Mouse (Mus musculus) megakaryocyte, embryonic 14.5 days (primary cell): ENCODE measurements at regions not wholly inside any gene's neighbourhood (a gene's known extent, or its start where the extent isn't known, plus 50 kb on each side); places are given as distances from the start of the nearest gene placed in this dataset.

Experiments used
- H3K27me3 ChIP-seq: replicated peaks from 2 replicates; pipeline ENCODE3; 2012; ENCODE audit warnings: inconsistent platforms
- H3K36me3 ChIP-seq: replicated peaks from 2 replicates; pipeline ENCODE3; 2012; ENCODE audit warnings: low read length, inconsistent platforms, mixed read lengths
- H3K4me1 ChIP-seq: 2 replicates; pipeline ENCODE4 v1.6.1; 2012; ENCODE audit warnings: inconsistent platforms
- H3K4me3 ChIP-seq: replicated peaks from 2 replicates; pipeline ENCODE3; 2012; ENCODE audit warnings: moderate library complexity, mild to moderate bottlenecking, inconsistent platforms
- H3K9me3 ChIP-seq: 2 replicates; pipeline ENCODE4 v1.6.1; 2012; ENCODE audit warnings: inconsistent platforms
- FLI1 ChIP-seq: IDR thresholded peaks from 2 replicates; pipeline ENCODE4 v1.6.1; 2012; ENCODE audit warnings: low read length, inconsistent platforms, mixed read lengths
- GATA1 ChIP-seq: IDR thresholded peaks from 3 replicates; pipeline ENCODE4 v1.6.1; 2012; ENCODE audit warnings: mixed read lengths, low read length, inconsistent platforms, borderline replicate concordance

DNA sequence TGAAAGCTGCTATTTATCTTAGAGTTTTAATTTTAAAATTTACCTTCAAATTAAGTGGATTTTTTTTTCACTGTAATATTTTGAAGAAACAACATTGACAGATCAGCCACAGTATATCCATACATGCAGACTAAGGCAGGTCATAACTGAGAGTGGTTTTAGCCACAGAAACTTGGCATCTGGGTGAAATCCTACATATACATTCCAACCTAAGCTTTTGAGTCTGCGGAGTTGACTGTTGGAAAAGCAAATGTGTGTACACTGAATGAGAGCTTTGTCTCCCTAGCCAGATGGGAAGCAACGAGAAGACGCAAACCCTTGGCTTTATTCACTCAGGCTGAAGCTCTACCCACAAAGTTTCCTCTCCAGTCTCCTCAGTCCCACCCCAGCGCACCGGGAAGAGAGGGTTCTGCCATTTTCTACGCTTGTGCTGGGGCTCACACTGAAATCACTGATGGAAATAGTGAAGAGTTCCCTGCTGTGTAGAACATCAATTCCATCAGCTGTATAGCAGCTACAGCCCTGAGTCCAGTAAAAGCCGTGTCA is 277.5 kb upstream of the Mpped2 start:
- no peaks in the 10 kb centered on the region for H3K27me3 ChIP-seq
- peaks cover 13% of the 10 kb centered on the region for H3K9me3 ChIP-seq
- H3K4me1 ChIP-seq = no peaks in the 10 kb centered on the region
- H3K36me3 ChIP-seq = no peaks in the 10 kb centered on the region
- no peak overlapping the region for H3K4me3 ChIP-seq
- no peak for TF ChIP-seq GATA1
- no peak for TF ChIP-seq FLI1

DNA sequence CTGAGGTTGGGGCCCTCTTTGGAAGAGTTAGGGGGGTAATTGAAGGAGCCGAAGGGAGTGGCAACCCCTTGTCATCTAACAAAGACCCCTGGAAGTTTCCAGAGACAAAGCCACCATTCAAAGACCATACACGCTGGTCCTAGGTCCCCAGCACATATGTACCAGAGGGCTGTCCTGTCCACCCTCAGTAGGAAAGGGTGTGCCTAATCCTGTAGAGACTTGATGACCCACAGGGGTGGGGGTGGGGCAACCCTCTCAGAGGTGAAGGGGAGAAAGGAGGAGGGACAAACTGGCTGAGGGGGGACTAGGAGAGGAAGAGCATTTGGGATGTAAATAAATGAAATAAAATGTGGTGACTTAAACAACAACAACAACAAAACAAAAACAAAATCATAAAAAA is 274.9 kb upstream of the Mpped2 start:
- Histone ChIP-seq H3K27me3 (no peaks in the 10 kb centered on the region), H3K4me3 (no peak overlapping the region), H3K4me1 (no peaks in the 10 kb centered on the region), H3K36me3 (no peaks in the 10 kb centered on the region), H3K9me3 (peaks cover 9% of the 10 kb centered on the region)
- TF ChIP-seq GATA1 = no peak
- no peak for TF ChIP-seq FLI1

DNA sequence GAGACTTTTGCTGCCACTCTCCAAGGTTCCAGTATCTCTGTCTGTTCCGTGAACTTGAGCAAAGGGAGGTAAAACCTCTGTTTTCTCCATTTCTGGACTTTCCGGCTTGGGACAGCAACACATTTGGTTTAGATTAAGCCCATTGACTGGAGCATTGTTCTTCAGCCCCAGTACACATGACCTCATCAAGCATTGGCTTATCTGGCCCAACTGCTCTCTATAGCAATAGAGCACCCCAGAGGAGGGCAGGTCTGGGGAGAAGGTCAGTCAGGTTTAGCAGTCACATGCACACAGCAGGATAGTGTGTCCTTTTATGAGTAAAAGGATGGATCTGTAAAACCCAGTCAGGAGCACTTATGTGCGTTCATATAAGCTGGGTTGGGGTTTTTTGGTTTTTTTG is 268.1 kb upstream of the Mpped2 start:
- TF ChIP-seq GATA1 (no peak), FLI1 (no peak)
- peaks cover 3% of the 10 kb centered on the region; the same call in 1 of the 2 replicates for H3K4me1 ChIP-seq
- no peaks in the 10 kb centered on the region for H3K27me3 ChIP-seq
- H3K36me3 ChIP-seq = no peaks in the 10 kb centered on the region
- H3K9me3 ChIP-seq = peaks cover 4% of the 10 kb centered on the region; the same call in 1 of the 2 replicates
- H3K4me3 ChIP-seq = no peak overlapping the region

DNA sequence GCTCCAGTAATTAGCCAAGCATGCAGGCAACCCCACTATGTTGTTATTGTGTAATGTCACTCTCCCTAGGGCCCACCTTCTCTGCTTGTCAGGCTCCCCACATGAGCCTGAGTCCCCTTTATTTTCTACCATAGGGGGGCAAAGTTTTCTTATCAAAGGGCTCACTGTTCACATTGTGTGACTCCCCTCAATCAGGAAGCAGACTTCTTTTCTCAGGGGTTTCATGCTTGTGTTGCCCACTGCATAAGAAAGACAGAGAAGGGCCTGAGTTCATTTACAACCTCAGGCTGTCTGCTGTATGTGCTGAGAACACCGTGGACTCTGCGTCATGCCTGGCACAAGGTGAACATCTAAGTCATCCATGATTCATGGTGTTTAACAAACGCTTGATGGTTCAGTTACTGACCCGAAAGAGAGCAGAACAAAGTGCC is 267.6 kb upstream of the Mpped2 start:
- peaks cover 3% of the 10 kb centered on the region; the same call in 1 of the 2 replicates for H3K4me1 ChIP-seq
- H3K4me3 ChIP-seq = no peak overlapping the region
- no peaks in the 10 kb centered on the region for H3K36me3 ChIP-seq
- TF ChIP-seq GATA1 (no peak), FLI1 (no peak)
- peaks cover 2% of the 10 kb centered on the region; the same call in 1 of the 2 replicates for H3K9me3 ChIP-seq
- no peaks in the 10 kb centered on the region for H3K27me3 ChIP-seq

DNA sequence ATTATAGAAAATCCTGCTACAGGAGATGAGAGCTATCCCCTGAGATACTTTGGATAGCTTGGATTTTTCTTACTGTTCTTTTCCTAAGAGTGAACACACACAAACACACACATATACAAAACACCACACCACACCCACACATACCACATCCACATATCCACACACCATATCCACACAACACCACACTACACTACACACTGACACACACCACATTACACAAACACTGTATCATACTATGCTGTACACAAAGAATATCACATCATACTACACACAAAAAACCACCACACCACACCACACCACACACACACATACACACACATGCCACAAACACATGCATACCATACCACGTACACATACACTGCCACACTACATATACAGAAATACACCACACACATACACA is 267.1 kb upstream of the Mpped2 start:
- no peaks in the 10 kb centered on the region for H3K36me3 ChIP-seq
- H3K27me3 ChIP-seq = no peaks in the 10 kb centered on the region
- peak overlapping the region; percentile 70 for H3K4me3 ChIP-seq
- H3K9me3 ChIP-seq = peaks cover 2% of the 10 kb centered on the region; the same call in 1 of the 2 replicates
- TF ChIP-seq FLI1 = no peak
- no peak; the same call in 2 of the 3 replicates for TF ChIP-seq GATA1
- H3K4me1 ChIP-seq = peaks cover 3% of the 10 kb centered on the region; the same call in 1 of the 2 replicates

DNA sequence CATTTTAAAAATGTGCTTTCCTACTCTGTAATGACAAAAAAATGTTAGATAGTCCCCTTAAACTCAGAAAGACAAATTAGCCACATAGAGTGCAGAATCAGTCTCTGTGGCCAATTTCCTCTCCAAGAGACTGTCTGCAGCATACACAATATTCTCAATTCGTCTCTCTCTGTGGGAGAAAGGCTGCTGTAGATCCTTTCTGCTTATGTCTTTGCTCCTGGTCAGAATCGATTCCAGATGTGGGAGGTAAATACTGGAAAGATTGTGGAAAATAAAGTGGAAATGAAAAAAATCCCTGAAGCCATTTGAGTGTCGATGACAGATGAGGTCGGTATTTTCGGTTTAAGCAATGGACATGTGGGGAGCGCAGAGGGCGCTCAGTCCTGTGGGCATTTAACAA is 265.8 kb upstream of the Mpped2 start:
- no peaks in the 10 kb centered on the region for H3K36me3 ChIP-seq
- peaks cover 3% of the 10 kb centered on the region; the same call in 1 of the 2 replicates for H3K4me1 ChIP-seq
- peaks cover 2% of the 10 kb centered on the region; the same call in 1 of the 2 replicates for H3K9me3 ChIP-seq
- TF ChIP-seq FLI1 (no peak), GATA1 (no peak)
- no peak overlapping the region for H3K4me3 ChIP-seq
- no peaks in the 10 kb centered on the region for H3K27me3 ChIP-seq

DNA sequence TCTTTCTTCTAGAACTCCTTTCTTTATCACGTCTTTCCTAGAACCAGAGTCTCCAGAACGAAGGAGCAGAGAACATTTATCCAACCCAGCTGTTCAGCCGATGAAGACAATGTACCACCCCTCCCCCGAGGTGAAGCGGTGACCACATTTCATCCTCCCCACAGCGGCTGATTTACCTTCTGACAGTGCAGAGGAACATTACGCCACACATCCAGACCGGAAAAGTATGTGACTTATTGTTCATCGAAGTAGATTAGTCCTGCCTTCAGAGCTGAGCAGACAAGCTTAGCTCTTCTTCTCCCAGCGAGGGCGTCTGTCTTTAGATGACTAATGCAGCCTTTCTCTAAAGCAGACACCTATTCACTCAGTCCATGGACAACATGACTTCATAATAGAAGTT is 264.2 kb upstream of the Mpped2 start:
- H3K27me3 ChIP-seq = no peaks in the 10 kb centered on the region
- H3K4me3 ChIP-seq = no peak overlapping the region
- TF ChIP-seq GATA1 (no peak), FLI1 (no peak)
- H3K36me3 ChIP-seq = no peaks in the 10 kb centered on the region
- peaks cover 2% of the 10 kb centered on the region; the same call in 1 of the 2 replicates for H3K9me3 ChIP-seq
- H3K4me1 ChIP-seq = peaks cover 3% of the 10 kb centered on the region; the same call in 1 of the 2 replicates

DNA sequence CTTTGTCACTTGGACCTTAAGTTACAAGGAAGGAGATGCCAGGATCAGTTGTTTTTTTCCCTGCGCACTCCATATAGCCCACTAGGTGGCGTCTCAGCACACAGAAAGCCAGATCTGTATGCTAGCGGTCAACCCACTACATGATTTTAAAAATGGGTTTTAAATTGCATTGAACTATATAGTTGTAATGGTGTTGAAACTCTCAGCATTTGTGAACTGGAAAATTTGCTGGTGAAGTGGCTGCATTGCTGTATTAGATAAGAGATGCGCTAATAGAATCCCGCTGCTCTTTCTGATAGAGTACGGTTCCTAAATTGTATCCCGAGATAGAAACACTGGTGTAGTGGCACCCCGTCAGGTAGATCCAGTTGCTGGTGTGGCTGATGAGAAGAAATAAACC is 261.9 kb upstream of the Mpped2 start:
- Histone ChIP-seq H3K4me1 (peaks cover 3% of the 10 kb centered on the region; the same call in 1 of the 2 replicates), H3K27me3 (no peaks in the 10 kb centered on the region), H3K36me3 (no peaks in the 10 kb centered on the region), H3K9me3 (peaks cover 7% of the 10 kb centered on the region; the same call in 1 of the 2 replicates), H3K4me3 (no peak overlapping the region)
- no peak for TF ChIP-seq GATA1
- no peak for TF ChIP-seq FLI1

DNA sequence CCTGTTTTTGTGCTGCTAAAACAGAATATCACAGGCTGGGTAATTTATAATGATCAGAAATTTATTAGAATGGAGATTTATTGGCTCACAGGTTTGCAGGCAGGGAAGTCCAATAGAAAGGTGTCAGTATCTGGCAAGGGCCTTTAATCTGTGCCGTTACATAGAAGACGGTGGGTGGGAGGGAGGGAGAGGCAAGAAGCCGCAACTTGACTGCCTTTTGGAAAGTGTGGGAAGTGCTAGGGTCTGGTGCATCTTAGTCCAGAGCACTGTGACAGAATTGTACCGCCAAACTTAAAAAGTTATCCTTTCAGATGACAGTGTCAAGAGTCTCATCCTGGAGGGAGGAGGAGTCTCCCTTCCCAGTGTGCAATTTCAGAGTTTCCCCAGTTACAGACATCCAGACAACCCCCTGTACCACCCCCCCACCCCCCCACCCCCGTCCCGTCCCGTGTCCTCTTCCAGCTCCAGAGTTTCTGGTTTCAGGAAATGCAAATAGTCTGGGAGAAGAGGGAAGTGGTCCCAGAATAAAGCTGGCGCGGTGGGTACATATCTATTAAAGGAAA is 261.4 kb upstream of the Mpped2 start:
- H3K9me3 ChIP-seq = peaks cover 9% of the 10 kb centered on the region; the same call in 1 of the 2 replicates
- no peak overlapping the region for H3K4me3 ChIP-seq
- H3K36me3 ChIP-seq = no peaks in the 10 kb centered on the region
- TF ChIP-seq GATA1 (no peak), FLI1 (no peak)
- H3K27me3 ChIP-seq = no peaks in the 10 kb centered on the region
- peaks cover 3% of the 10 kb centered on the region; the same call in 1 of the 2 replicates for H3K4me1 ChIP-seq

DNA sequence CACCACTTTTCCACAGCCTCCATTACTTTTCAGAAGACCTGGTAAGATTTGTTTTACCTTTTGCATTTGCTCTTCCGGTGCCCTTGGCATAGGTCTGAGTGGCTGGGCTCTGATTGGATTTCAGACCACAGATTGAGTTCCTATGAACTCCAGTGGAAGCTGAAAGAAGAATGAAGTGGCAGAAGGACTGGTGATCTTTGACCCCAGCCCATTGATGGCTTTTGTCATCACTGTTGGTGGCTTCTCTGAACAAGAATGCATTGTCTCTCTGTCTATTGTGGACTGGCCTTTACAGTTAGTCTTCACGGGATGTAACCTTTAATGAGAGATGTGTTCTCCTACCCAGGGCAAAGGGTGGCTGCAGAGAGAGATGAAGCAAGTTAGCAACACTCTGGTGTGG is 256.9 kb upstream of the Mpped2 start:
- H3K4me3 ChIP-seq = no peak overlapping the region
- no peak for TF ChIP-seq GATA1
- no peak for TF ChIP-seq FLI1

More for the DNA sequence above, 256.9 kb upstream of the Mpped2 start:
- peaks cover 9% of the 10 kb centered on the region; the same call in 1 of the 2 replicates for H3K9me3 ChIP-seq
- H3K27me3 ChIP-seq = no peaks in the 10 kb centered on the region
- H3K36me3 ChIP-seq = no peaks in the 10 kb centered on the region
- H3K4me1 ChIP-seq = no peaks in the 10 kb centered on the region
